Mouse (Mus musculus) activated CD4-positive, CD25-positive, alpha-beta regulatory T cell, adult 4 months (primary cell): ENCODE measurements around the gene Galntl6. TPM values are rescaled to one million over a fixed set of nuclear protein-coding genes. Genes with fewer than 3 reads are reported as not detected.

ENCODE experiments used
- ATAC-seq: one replicate; pipeline ENCODE4 v1.8.0; 2017
- polyA plus RNA-seq, 2 experiments: library from polyadenylated mRNA; unstranded; fragments of 100-300 nt; shearing (Covaris generic); gene quantifications; one replicate each; pipeline ENCODE4 v1.2.1; 2017

Gene Galntl6
- polyA plus RNA-seq, 2 experiments from 2014 or later = 0.09 TPM; not detected in 1

GRCm38 (mm10) chr8:57958121-57958901 lies 954.1 kb downstream of the Galntl6 start:
- ATAC-seq = no peak

- no peak for ATAC-seq
Observed at GRCm38 (mm10) chr8:57955501-57955900, 956.9 kb downstream of the Galntl6 start.

DNA sequence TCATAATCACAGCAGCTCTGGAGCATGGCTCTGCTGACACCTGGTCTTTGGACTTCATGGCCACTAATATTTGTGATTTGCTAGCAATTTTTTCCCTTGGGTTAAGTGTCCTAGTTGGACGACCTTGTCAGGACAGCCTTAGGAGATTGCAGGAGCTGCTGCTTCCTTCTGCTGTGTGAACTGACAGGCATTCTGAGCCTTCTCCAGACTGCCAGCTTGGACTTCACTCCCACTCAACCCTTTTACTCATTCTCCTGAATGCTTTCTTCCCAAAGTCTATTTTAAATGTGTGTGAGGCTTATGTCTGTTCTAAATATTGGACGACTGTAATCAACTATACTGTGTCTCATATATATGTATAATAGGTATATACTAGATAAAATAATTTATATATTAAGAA lies 971.3 kb downstream of the Galntl6 start:
- ATAC-seq = no peak

DNA sequence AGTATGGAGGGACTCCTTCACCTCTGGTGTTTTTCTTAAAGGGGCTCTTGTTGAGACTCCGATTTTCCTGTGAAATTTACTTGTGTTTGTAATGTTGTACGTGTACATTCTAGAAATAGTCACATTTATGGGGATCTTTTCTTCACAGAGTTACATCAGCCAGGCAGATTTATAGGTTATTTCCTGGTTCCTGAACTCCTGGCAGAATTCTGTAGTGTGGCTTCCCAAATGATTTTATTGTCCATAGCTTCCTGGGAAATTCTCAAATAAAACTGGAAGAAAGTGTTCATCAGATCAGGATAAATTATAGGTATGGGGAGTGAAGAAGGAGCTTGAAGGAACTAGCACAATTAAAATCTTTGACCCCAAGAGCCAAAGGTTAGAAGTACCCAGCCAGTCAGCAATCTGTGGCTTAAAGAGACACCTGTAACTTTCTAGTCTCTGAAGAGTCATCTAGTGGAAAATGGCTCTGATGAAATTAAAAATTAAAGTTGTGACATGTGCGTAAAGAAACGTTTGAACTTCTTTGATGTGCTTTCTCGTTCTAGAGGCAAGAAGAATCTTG lies 972.5 kb downstream of the Galntl6 start:
- ATAC-seq = no peak

- ATAC-seq = no peak
Observed at GRCm38 (mm10) chr8:57939177-57939855, 973.1 kb downstream of the Galntl6 start.

DNA sequence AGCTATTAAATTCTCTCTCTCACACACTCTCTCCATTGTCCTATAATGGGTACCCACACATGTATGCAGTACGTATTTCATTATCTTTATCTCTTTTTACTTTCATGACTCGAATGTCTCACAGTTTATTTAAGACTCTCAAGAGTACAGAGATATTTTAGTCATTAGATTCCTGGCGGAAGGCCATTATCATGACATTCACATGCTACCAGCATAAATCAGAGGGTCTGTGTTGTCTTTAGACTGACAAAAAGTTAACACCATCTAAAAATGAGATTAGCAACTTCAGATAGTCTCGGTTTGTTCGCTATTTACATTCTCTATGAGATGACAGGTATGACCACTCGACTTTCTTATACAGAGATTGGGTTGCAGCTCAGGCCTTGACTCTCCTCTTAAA lies 985.4 kb downstream of the Galntl6 start:
- no peak for ATAC-seq

- ATAC-seq = no peak
Observed at GRCm38 (mm10) chr8:57923556-57923955, 988.9 kb downstream of the Galntl6 start.

DNA sequence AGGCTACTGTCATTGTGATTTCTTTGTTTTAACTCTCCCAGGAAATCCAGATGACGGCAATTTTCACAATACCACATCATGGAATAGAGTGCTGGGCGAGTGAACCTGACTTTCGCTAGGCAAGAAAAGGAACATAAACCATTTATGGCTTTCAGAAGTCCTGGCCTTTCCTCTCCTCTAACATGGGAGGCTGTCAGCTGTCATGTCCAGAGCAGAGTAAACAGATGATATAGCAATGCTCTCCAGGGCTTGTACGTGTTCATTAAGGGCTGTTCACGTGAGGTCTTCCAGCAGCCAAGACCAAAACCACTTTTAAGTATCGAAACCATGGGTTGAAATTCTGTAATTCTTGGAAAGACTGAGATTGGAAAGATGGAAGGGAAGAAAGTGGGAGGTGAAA lies 989.3 kb downstream of the Galntl6 start:
- no peak for ATAC-seq

- no peak for ATAC-seq
Observed at GRCm38 (mm10) chr8:57922214-57923070, 990.0 kb downstream of the Galntl6 start.

GRCm38 (mm10) chr8:57920326-57920903 lies 992.0 kb downstream of the Galntl6 start:
- ATAC-seq = no peak

GRCm38 (mm10) chr8:57918720-57919640 lies 993.5 kb downstream of the Galntl6 start:
- ATAC-seq = no peak

DNA sequence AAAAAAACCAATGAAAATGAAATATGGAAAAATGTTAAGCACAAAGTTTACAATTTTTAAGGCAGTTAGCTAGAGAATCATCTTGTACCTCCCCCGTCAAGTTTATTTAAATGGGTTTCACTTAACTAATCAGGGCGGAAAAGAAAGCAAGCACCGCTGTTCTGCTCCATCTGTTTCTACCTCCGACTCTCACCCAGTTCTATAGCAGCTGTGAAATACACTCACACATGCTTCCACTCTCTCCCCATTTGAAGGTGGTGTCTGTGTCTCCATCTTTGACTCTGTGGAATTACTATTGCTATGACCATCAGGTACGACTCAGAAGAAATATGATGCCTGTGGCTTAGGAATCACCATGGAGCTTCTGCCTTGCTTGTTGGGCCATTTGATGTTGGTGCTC lies 1019.1 kb downstream of the Galntl6 start:
- no peak for ATAC-seq

- ATAC-seq = no peak
Observed at GRCm38 (mm10) chr8:57892115-57892514, 1020.3 kb downstream of the Galntl6 start.

- no peak for ATAC-seq
Observed at GRCm38 (mm10) chr8:57890159-57890558, 1022.3 kb downstream of the Galntl6 start.

DNA sequence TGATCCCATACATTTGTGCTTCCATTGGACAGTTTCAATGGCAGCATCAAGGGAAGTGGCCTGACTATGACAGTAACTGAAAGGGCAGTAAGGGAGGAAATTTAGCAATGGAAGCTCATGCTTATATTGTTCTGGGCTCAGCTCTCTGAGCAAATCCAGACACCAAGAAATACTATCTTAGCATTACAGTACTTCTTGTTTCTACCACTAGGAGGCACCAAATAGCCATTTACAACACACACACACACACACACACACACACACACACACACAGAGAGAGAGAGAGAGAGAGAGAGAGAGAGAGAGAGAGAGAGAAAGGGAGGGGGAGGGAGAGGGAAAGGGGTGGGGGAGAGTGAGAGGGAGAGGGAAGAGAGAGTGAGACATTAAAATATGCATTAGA lies 1023.6 kb downstream of the Galntl6 start:
- no peak for ATAC-seq

- ATAC-seq = no peak
Observed at GRCm38 (mm10) chr8:57879452-57879851, 1033.0 kb downstream of the Galntl6 start.

- no peak for ATAC-seq
Observed at GRCm38 (mm10) chr8:57849074-57849473, 1063.4 kb downstream of the Galntl6 start.

DNA sequence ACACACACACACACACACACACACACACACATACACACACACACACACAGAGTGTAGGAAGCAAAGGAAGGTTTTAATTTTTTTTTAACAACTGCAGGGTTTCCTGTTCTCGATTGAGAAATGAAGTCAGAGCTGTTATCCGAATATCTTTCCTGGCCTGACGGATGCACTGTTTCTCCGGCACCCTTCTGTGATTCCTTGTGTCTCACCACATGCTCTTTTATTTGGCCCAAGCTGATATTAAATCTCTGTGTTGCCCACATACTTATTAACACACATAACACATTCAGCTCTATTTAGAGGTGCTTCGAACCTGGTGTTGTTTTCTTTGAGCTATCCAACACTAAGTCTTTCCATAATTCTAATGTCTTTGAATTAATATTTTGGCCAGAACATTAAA lies 1069.0 kb downstream of the Galntl6 start:
- ATAC-seq = no peak

GRCm38 (mm10) chr8:57842462-57843391 lies 1069.7 kb downstream of the Galntl6 start:
- no peak for ATAC-seq

GRCm38 (mm10) chr8:57841446-57841845 lies 1071.0 kb downstream of the Galntl6 start:
- no peak for ATAC-seq
